Mouse (Mus musculus) neural tube, embryonic 11.5 days (tissue): Measurements from ENCODE around the gene Pid1. TPM values are rescaled to one million over a fixed set of nuclear protein-coding genes. Genes with fewer than 3 reads are reported as not detected.

Experiments used
- ATAC-seq: fragments of 200-750 bp; cut with Nextera tagmentation; 2 replicates; pipeline ENCODE4 v1.8.0; 2017; ENCODE audit warnings: moderate number of reproducible peaks, mild to moderate bottlenecking, moderate TSS enrichment, moderate library complexity; ENCODE audit not compliant: insufficient read depth, low FRiP score, low TSS enrichment
- DNase-seq: peaks from one replicate; pipeline ENCODE4 v3.0.0-alpha.2; 2015; ENCODE audit warnings: low spot score
- H3K27ac ChIP-seq: fragments of 300-500 bp; sonication (generic); 2 replicates; pipeline ENCODE4 v1.5.1; 2014; ENCODE audit warnings: low read depth, mild to moderate bottlenecking, low read length
- H3K27me3 ChIP-seq: fragments of 300-500 bp; sonication (generic); 2 replicates; pipeline ENCODE4 v1.6.1; 2014; ENCODE audit warnings: mild to moderate bottlenecking, low read length, mixed read lengths; ENCODE audit not compliant: control insufficient read depth, insufficient read depth
- H3K36me3 ChIP-seq: fragments of 300-500 bp; sonication (generic); 2 replicates; pipeline ENCODE4 v1.6.1; 2014; ENCODE audit warnings: mild to moderate bottlenecking, low read length, moderate library complexity, mixed read lengths; ENCODE audit not compliant: control insufficient read depth, insufficient read depth
- H3K4me1 ChIP-seq: fragments of 300-500 bp; sonication (generic); 2 replicates; pipeline ENCODE4 v1.6.1; 2014; ENCODE audit warnings: low read length, mixed read lengths; ENCODE audit not compliant: control insufficient read depth, insufficient read depth
- H3K4me2 ChIP-seq: fragments of 300-500 bp; sonication (generic); 2 replicates; pipeline ENCODE4 v1.6.1; 2014; ENCODE audit warnings: low read depth, mild to moderate bottlenecking, moderate library complexity
- H3K4me3 ChIP-seq: fragments of 300-500 bp; sonication (generic); 2 replicates; pipeline ENCODE4 v1.5.1; 2014; ENCODE audit warnings: low read depth, low read length
- H3K9ac ChIP-seq: fragments of 300-500 bp; sonication (generic); 2 replicates; pipeline ENCODE4 v1.6.1; 2014; ENCODE audit warnings: mild to moderate bottlenecking, low read length
- H3K9me3 ChIP-seq: fragments of 300-500 bp; sonication (generic); 2 replicates; pipeline ENCODE4 v1.6.1; 2016; ENCODE audit warnings: low read length; ENCODE audit not compliant: control insufficient read depth
- WGBS: fragments of 180-500 bp; shearing (Covaris S2); extraction: QIAGEN DNeasy Blood & Tissue Kit; methylation state at CpG from one replicate; pipeline ENCODE4 v1.1.7; 2014; 5-methylcytosine and 5-hydroxymethylcytosine counted together
- polyA plus RNA-seq: library from polyadenylated mRNA; unstranded; fragments of >200 nt; fragmentation: Nextera tagmentation; extraction: Ambion mirVana; gene quantifications from 2 replicates; pipeline ENCODE4 v1.2.1, GENCODE M21; 2014

Pid1 gene
- polyA plus RNA-seq, 1 experiment from 2014 or later, result 58.4 TPM

DNA sequence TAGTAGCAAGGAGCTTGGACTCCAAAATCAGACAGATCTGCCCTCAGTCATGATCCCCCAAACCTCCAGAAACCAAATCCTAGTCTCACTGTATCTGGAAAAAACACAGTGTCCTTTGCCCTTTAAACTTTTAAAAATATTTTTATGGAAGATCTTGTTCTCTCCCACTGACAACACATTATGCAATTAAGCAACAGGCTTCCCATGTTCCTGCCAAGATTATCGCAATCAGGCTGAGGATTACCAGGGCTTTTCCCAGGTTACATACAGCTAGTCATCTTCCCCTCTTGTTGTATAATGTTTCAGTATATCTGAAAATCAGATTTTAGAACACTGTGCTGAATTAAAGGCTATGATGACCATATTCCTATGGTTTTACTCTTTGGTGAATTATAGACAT lies 64.3 kb downstream of the Pid1 start:
- Histone ChIP-seq H3K4me3 (no peak overlapping the region), H3K9ac (no peak overlapping the region), H3K36me3 (no peaks in the 10 kb centered on the region), H3K4me2 (no peak overlapping the region), H3K27ac (no peak overlapping the region), H3K4me1 (no peaks in the 10 kb centered on the region), H3K27me3 (no peaks in the 10 kb centered on the region), H3K9me3 (no peaks in the 10 kb centered on the region)
- no peak for ATAC-seq
- 91% methylated on average over 1 of the region's 1 CpGs for WGBS
- no peak for DNase-seq

- Histone ChIP-seq H3K27ac (no peak overlapping the region), H3K9ac (no peak overlapping the region), H3K4me1 (no peaks in the 10 kb centered on the region), H3K4me2 (no peak overlapping the region), H3K36me3 (no peaks in the 10 kb centered on the region), H3K27me3 (no peaks in the 10 kb centered on the region), H3K9me3 (no peaks in the 10 kb centered on the region), H3K4me3 (no peak overlapping the region)
- DNase-seq (peak; percentile 69), ATAC-seq (peak; percentile 60; the same call in 1 of the 2 replicates)
- WGBS, result 40% methylated on average over 6 of the region's 6 CpGs
Measured at GRCm38 (mm10) chr1:84286682-84287111, 77.3 kb downstream of the Pid1 start.

DNA sequence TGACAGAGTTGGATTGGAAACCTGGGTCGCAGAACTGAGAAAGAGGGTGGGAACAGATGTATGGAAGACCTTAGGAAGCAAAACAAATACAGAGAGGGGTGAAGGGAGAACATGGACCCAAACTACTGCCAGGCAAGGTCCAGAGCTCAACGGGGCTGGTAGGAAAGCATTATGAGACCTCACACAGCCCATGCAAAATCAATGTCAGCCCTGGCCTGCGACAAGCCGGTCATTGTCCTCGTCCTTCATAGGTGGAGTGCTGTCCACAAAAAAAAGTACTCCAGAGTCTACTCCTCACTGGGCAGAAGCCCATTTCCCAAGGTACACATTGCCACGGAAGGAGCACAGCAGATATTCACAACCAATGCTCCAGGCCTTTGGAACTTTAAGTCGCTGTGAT lies 78.4 kb downstream of the Pid1 start:
- ATAC-seq, result no peak
- no peak overlapping the region for H3K27ac ChIP-seq

DNA sequence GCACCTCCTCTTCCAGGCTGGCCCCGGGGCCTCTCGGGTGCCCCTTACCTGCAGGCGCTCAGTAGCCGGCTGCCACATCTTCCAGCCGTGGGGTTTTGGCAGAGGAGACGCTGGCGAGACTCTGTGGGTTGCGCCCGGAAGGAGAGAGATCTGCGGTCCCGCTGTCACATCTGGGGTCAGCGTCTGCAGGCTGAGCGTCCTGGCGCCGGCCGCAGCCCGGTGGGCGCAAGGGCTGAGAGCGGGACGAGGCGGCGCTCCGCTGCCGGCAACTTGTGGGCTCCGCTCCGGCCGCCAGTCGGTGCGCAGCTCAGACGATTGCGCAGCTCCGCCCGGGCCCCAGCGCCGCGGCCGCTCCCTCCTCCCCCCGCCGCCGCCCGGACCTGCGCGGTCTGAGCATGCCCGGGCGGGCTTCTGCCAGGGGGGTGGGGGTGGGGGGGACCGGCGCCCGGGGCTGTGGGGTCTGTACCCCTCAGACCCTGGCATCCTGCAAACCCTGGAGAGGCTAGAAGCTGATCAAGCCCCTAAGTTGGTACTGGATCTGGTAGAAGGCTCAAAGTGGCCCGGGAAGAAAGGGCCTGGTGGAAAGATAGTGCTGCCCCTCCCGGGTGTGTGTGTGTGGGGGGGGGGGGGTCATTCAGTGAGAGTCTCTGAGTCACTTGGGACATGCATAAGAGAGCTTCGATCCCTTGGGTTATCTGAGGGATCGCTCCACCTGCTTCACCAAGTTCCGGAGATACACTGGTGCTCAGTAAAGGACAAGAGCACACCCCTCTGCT lies 79.5 kb downstream of the Pid1 start:
- H3K36me3 ChIP-seq, result no peaks in the 10 kb centered on the region
- peak; percentile 78 for DNase-seq
- no peaks in the 10 kb centered on the region for H3K9me3 ChIP-seq
- H3K4me1 ChIP-seq, result no peaks in the 10 kb centered on the region
- H3K27me3 ChIP-seq, result no peaks in the 10 kb centered on the region
- H3K9ac ChIP-seq, result peak overlapping the region; percentile 70
- H3K4me2 ChIP-seq, result peak overlapping the region; percentile 85
- peak; percentile 80 for ATAC-seq
- WGBS, result 2% methylated on average over 39 of the region's 53 CpGs
- H3K27ac ChIP-seq, result 0 out of 2 replicates have a peak overlapping the region, but pooled peaks have one; percentile 34
- H3K4me3 ChIP-seq, result peak overlapping the region; percentile 65

More for the DNA sequence above, 78.4 kb downstream of the Pid1 start:
- Histone ChIP-seq H3K36me3 (no peaks in the 10 kb centered on the region), H3K4me1 (no peaks in the 10 kb centered on the region), H3K9me3 (no peaks in the 10 kb centered on the region), H3K27me3 (no peaks in the 10 kb centered on the region), H3K4me3 (no peak overlapping the region), H3K9ac (no peak overlapping the region), H3K4me2 (no peak overlapping the region)
- 86% methylated on average over 7 of the region's 7 CpGs for WGBS
- DNase-seq, result no peak

GRCm38 (mm10) chr1:84283119-84283518 lies 80.9 kb downstream of the Pid1 start:
- H3K27ac ChIP-seq, result no peak overlapping the region
- no peaks in the 10 kb centered on the region for H3K36me3 ChIP-seq
- peak overlapping the region; percentile 85 for H3K4me2 ChIP-seq
- peak overlapping the region; percentile 26 for H3K9ac ChIP-seq
- no peak for ATAC-seq
- DNase-seq, result peak; percentile 24
- H3K9me3 ChIP-seq, result no peaks in the 10 kb centered on the region
- no peaks in the 10 kb centered on the region for H3K4me1 ChIP-seq
- H3K4me3 ChIP-seq, result peak overlapping the region; percentile 65
- no peaks in the 10 kb centered on the region for H3K27me3 ChIP-seq
- WGBS, result 2% methylated on average over 2 of the region's 2 CpGs

GRCm38 (mm10) chr1:84280171-84280570 lies 83.8 kb downstream of the Pid1 start:
- 90% methylated on average over 3 of the region's 3 CpGs for WGBS

DNA sequence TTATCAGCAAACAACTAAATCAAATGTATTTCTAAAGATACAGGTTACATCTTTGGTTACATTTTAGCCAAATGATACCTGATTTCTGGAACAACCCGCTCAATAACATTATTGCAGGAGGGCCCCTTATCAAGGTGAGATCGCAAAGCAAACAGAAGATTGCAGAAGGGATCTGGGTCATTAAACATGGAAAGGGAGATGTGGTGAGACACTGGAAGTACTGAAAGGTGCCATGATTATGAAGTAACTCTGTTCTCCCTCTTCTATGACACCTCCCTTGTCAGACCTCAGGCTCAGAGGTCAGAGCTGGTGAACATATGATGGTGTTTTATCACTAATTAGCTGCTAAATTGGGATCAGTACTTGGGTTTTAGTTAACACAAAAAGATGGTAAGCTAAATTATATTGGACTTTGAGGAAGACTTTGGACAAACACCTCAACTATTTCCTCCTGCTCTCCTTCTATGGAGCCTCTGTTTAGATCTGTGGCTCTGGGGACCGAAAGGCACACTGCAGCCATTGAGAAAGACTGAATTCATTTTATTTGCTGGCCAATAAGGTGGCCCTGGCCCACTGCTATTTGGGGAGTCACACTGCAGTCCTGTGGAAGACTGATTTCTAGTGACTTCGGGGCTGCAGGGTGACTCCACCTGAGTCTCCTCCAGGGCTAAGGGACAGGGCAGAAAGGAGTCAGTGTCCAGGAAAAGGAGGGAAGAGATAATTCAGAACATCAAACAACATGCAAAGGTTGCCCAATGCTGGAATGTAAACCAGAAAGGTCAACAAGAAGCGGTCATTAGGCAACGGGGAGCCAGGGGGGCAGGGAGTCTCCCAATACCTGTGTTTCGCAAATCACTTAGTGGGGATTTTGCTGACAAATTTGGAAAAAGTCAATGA lies 85.4 kb downstream of the Pid1 start:
- no peaks in the 10 kb centered on the region for H3K27me3 ChIP-seq
- no peaks in the 10 kb centered on the region for H3K9me3 ChIP-seq
- 88% methylated on average over 7 of the region's 7 CpGs for WGBS
- ATAC-seq, result no peak
- no peaks in the 10 kb centered on the region for H3K4me1 ChIP-seq
- no peak for DNase-seq
- H3K4me3 ChIP-seq, result no peak overlapping the region
- no peak overlapping the region for H3K4me2 ChIP-seq
- H3K27ac ChIP-seq, result no peak overlapping the region
- H3K9ac ChIP-seq, result no peak overlapping the region
- no peaks in the 10 kb centered on the region for H3K36me3 ChIP-seq

More at GRCm38 (mm10) chr1:84280171-84280570, 83.8 kb downstream of the Pid1 start:
- Histone ChIP-seq H3K9me3 (no peaks in the 10 kb centered on the region), H3K36me3 (no peaks in the 10 kb centered on the region), H3K9ac (no peak overlapping the region), H3K4me1 (no peaks in the 10 kb centered on the region), H3K27me3 (no peaks in the 10 kb centered on the region), H3K4me3 (no peak overlapping the region), H3K27ac (no peak overlapping the region), H3K4me2 (no peak overlapping the region)
- no peak for ATAC-seq
- no peak for DNase-seq

GRCm38 (mm10) chr1:84272951-84273350 lies 91.0 kb downstream of the Pid1 start:
- H3K4me3 ChIP-seq, result no peak overlapping the region
- no peak overlapping the region for H3K4me2 ChIP-seq
- ATAC-seq (no peak), DNase-seq (no peak)
- no peak overlapping the region for H3K9ac ChIP-seq
- H3K9me3 ChIP-seq, result no peaks in the 10 kb centered on the region; the same call in 1 of the 2 replicates
- no peaks in the 10 kb centered on the region for H3K36me3 ChIP-seq
- H3K4me1 ChIP-seq, result no peaks in the 10 kb centered on the region
- H3K27me3 ChIP-seq, result no peaks in the 10 kb centered on the region
- WGBS, result 67% methylated on average over 4 of the region's 4 CpGs
- no peak overlapping the region for H3K27ac ChIP-seq
